Mouse (Mus musculus) midbrain, embryonic 12.5 days (tissue): ENCODE results near the gene Serpinf2. TPM values are rescaled to one million over a fixed set of nuclear protein-coding genes. Genes with fewer than 3 reads are reported as not detected.
"Not testable (repeated sequence)": the region's sequence is repeated elsewhere in the genome, so short reads cannot be mapped to it uniquely, and the experiment has no call there.

Source experiments
- ATAC-seq: fragments of 200-750 bp; cut with Nextera tagmentation; 2 replicates; pipeline ENCODE4 v1.8.0; 2017; ENCODE audit warnings: low read depth, moderate TSS enrichment, moderate library complexity; ENCODE audit not compliant: low FRiP score
- H3K27ac ChIP-seq: fragments of 300-500 bp; sonication (generic); replicated peaks from 2 replicates; pipeline ENCODE4 v1.5.1; 2016; ENCODE audit warnings: mild to moderate bottlenecking
- H3K27me3 ChIP-seq: fragments of 300-500 bp; sonication (generic); 2 replicates; pipeline ENCODE4 v1.6.1; 2016; ENCODE audit warnings: mild to moderate bottlenecking
- H3K36me3 ChIP-seq: fragments of 300-500 bp; sonication (generic); 2 replicates; pipeline ENCODE4 v1.6.1; 2016
- H3K4me1 ChIP-seq: fragments of 300-500 bp; sonication (generic); 2 replicates; pipeline ENCODE4 v1.6.1; 2016
- H3K4me2 ChIP-seq: fragments of 300-500 bp; sonication (generic); replicated peaks from 2 replicates; pipeline ENCODE4 v1.6.1; 2016; ENCODE audit warnings: mild to moderate bottlenecking, moderate library complexity
- H3K4me3 ChIP-seq: fragments of 300-500 bp; sonication (generic); 2 replicates; pipeline ENCODE4 v1.5.1; 2016; ENCODE audit warnings: mild to moderate bottlenecking
- H3K9ac ChIP-seq: fragments of 300-500 bp; sonication (generic); replicated peaks from 2 replicates; pipeline ENCODE4 v1.6.1; 2016; ENCODE audit warnings: mild to moderate bottlenecking, moderate library complexity
- H3K9me3 ChIP-seq: fragments of 300-500 bp; sonication (generic); 2 replicates; pipeline ENCODE4 v1.6.1; 2016; ENCODE audit warnings: mild to moderate bottlenecking
- WGBS: fragments of 180-500 bp; shearing (Covaris S2); methylation state at CpG from one replicate; pipeline ENCODE4 v1.1.7; 2016; 5-methylcytosine and 5-hydroxymethylcytosine counted together
- microRNA counts: library from miRNA; unstranded; fragments of <30 nt; microRNA quantifications from one replicate; lab custom pipeline; 2017
- microRNA-seq: library from miRNA; unstranded; fragments of <30 nt; microRNA quantifications from one replicate; pipeline ENCODE4, GENCODE M21; 2017
- polyA plus RNA-seq: library from polyadenylated mRNA; unstranded; fragments of >200 nt; fragmentation: Nextera tagmentation; extraction: Ambion mirVana; gene quantifications from 2 replicates; pipeline ENCODE4 v1.2.1, GENCODE M21; 2016

The Serpinf2 gene
- polyA plus RNA-seq, 1 experiment from 2014 or later: not detected

- no peak overlapping the region for H3K9ac ChIP-seq
Measured at GRCm38 (mm10) chr11:75403301-75404052, 35.9 kb downstream of the Serpinf2 start.

DNA sequence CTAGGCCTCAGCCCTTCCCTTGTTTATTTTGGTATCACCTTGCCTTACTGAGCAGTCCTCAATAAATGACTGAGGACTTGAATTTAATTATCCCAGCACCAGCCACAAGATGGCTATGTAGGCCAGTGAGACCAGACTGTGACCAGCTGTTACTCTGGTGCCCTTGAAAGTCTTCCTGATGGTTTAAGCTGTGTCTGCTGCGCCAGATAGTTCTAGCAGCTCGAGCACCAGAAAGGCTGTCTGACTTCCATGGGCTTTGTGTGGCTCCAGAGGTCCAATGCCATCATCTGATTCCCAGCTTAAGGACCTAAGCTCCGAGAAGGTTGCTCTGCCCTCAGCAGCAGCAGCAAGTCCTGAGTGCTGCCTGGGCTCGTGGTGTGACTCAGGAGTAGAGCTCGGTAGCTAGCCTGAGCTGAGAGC is 37.1 kb downstream of the Serpinf2 start:
- Histone ChIP-seq H3K4me1 (no peaks in the 10 kb centered on the region), H3K27me3 (no peaks in the 10 kb centered on the region), H3K9ac (no peak overlapping the region), H3K36me3 (no peaks in the 10 kb centered on the region), H3K4me3 (no peak overlapping the region), H3K27ac (no peak overlapping the region), H3K4me2 (no peak overlapping the region), H3K9me3 (no peaks in the 10 kb centered on the region)
- WGBS: 60% methylated on average over 5 of the region's 5 CpGs
- no peak for ATAC-seq

More at GRCm38 (mm10) chr11:75403301-75404052, 35.9 kb downstream of the Serpinf2 start:
- H3K9me3 ChIP-seq: no peaks in the 10 kb centered on the region
- no peaks in the 10 kb centered on the region for H3K36me3 ChIP-seq
- H3K27me3 ChIP-seq: no peaks in the 10 kb centered on the region
- WGBS: 70% methylated on average over 6 of the region's 6 CpGs
- H3K4me1 ChIP-seq: no peaks in the 10 kb centered on the region
- no peak overlapping the region for H3K4me2 ChIP-seq
- H3K4me3 ChIP-seq: no peak overlapping the region
- no peak for ATAC-seq
- no peak overlapping the region for H3K27ac ChIP-seq

DNA sequence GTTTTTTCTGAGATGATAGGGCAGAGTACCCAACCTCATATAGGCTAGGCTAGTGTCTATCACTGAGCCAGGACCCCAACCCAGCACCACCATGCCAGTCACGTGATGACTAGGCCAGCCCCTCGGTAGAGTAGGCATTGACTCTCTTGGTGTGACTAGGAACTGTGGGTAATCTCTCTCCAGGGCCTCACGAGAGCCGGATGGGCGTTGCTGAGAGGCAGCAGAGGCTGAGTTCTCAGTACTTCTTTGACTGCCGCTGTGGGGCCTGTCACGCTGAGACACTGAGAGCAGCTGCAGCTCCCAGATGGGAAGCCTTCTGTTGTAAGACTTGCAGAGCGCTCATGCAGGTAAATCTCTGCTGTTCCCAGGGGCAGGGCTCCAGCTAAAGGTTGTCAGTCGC is 39.3 kb downstream of the Serpinf2 start:
- ATAC-seq: no peak
- Histone ChIP-seq H3K36me3 (no peaks in the 10 kb centered on the region), H3K4me2 (no peak overlapping the region), H3K27me3 (no peaks in the 10 kb centered on the region), H3K9ac (no peak overlapping the region), H3K9me3 (no peaks in the 10 kb centered on the region), H3K4me3 (no peak overlapping the region), H3K4me1 (no peaks in the 10 kb centered on the region), H3K27ac (no peak overlapping the region)
- 58% methylated on average over 9 of the region's 9 CpGs for WGBS

GRCm38 (mm10) chr11:75399411-75399841 is 40.0 kb downstream of the Serpinf2 start:
- H3K4me2 ChIP-seq: no peak overlapping the region
- H3K4me1 ChIP-seq: no peaks in the 10 kb centered on the region
- no peak overlapping the region for H3K27ac ChIP-seq
- H3K27me3 ChIP-seq: no peaks in the 10 kb centered on the region
- no peak overlapping the region for H3K9ac ChIP-seq
- WGBS: 88% methylated on average over 11 of the region's 11 CpGs
- H3K36me3 ChIP-seq: no peaks in the 10 kb centered on the region
- H3K4me3 ChIP-seq: no peak overlapping the region
- ATAC-seq: no peak
- H3K9me3 ChIP-seq: no peaks in the 10 kb centered on the region

- Histone ChIP-seq H3K27me3 (no peaks in the 10 kb centered on the region), H3K9me3 (no peaks in the 10 kb centered on the region), H3K9ac (no peak overlapping the region), H3K4me1 (no peaks in the 10 kb centered on the region), H3K27ac (no peak overlapping the region), H3K4me2 (no peak overlapping the region), H3K4me3 (no peak overlapping the region), H3K36me3 (no peaks in the 10 kb centered on the region)
- 85% methylated on average over 7 of the region's 7 CpGs for WGBS
- no peak for ATAC-seq
Measured at GRCm38 (mm10) chr11:75397452-75397851, 41.9 kb downstream of the Serpinf2 start.

DNA sequence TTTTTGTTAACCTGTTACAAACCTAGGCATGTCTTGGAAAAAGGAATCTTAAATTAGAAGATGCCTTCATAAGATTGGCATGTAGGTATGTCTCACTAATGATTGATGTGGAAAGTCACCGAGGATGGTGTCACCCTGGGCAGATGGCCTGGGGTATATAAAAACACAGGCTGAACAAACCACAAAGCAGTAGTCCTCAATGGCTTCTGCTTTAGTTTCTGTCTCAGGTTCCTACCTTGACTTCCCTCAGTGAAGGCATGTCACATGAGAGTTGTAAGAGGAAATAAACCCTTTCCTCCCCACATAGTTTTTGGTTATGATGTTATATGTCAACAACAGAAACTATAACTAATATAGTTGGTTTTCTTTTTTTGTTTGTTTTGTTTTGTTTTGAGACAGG is 43.8 kb downstream of the Serpinf2 start:
- H3K36me3 ChIP-seq: no peaks in the 10 kb centered on the region
- no peaks in the 10 kb centered on the region for H3K27me3 ChIP-seq
- ATAC-seq: no peak
- WGBS: 90% methylated on average over 1 of the region's 1 CpGs
- no peaks in the 10 kb centered on the region for H3K4me1 ChIP-seq
- no peak overlapping the region for H3K4me3 ChIP-seq
- H3K27ac ChIP-seq: no peak overlapping the region
- no peak overlapping the region for H3K4me2 ChIP-seq
- H3K9ac ChIP-seq: no peak overlapping the region
- no peaks in the 10 kb centered on the region for H3K9me3 ChIP-seq

- H3K27ac ChIP-seq, H3K27me3 ChIP-seq, H3K4me2 ChIP-seq, H3K9ac ChIP-seq, H3K9me3 ChIP-seq, ATAC-seq, H3K4me1 ChIP-seq, H3K4me3 ChIP-seq, H3K36me3 ChIP-seq: not testable (repeated sequence)
- WGBS: 54% methylated on average over 3 of the region's 3 CpGs
Measured at GRCm38 (mm10) chr11:75383529-75383928, 55.9 kb downstream of the Serpinf2 start.

MicroRNAs encoded within 50 kb of the gene (microRNA counts, 519-probe panel; counts per million panel counts)
- 7,062 counts per million, percentile 79 among the panel's probes with 10 or more counts for microRNA mmu-miR-22 (lab: Ali Mortazavi, UCI)

Small RNA genes lying within 50 kb of the gene (microRNA-seq; reads per million reads assigned to microRNA genes)
- gene Mir22: 3,757 reads per million, percentile 88 among the genes with 10 or more reads in this experiment

Other genes starting within 250 kb of the Serpinf2 start
- 15.8 and 17.6 TPM in 2 replicates for gene Dph1, start 248.3 kb downstream of the Serpinf2 start, polyA plus RNA-seq
- 9.3 and 10.2 TPM in 2 replicates for gene Rtn4rl1, start 245.8 kb downstream of the Serpinf2 start, polyA plus RNA-seq
- gene Rpa1, start 91.3 kb downstream of the Serpinf2 start, polyA plus RNA-seq: 107 and 110 TPM in 2 replicates
- 16.3 and 16.6 TPM in 2 replicates for gene Smyd4, start 91.2 kb downstream of the Serpinf2 start, polyA plus RNA-seq
- 45.8 and 73.3 TPM in 2 replicates for gene Serpinf1, start 16.9 kb downstream of the Serpinf2 start, polyA plus RNA-seq
- gene Wdr81, start 15.1 kb upstream of the Serpinf2 start, polyA plus RNA-seq: 8.6 and 9.4 TPM in 2 replicates
- 5.9 and 9.1 TPM in 2 replicates for gene Tlcd2, start 22.1 kb upstream of the Serpinf2 start, polyA plus RNA-seq
- 78.5 and 81.6 TPM in 2 replicates for gene Prpf8, start 47.2 kb upstream of the Serpinf2 start, polyA plus RNA-seq
- 0.30 and 0.66 TPM in 2 replicates for gene Rilp, start 70.5 kb upstream of the Serpinf2 start, polyA plus RNA-seq
- gene Scarf1, start 73.9 kb upstream of the Serpinf2 start, polyA plus RNA-seq: 4.7 TPM in 2 replicates
- gene Slc43a2, start 92.1 kb upstream of the Serpinf2 start, polyA plus RNA-seq: 12.7 and 15.4 TPM in 2 replicates
- 107 and 114 TPM in 2 replicates for gene Pitpna, start 148.5 kb upstream of the Serpinf2 start, polyA plus RNA-seq
- gene Inpp5k, start 191.4 kb upstream of the Serpinf2 start, polyA plus RNA-seq: 27.2 and 28.4 TPM in 2 replicates
- 15.5 and 16.4 TPM in 2 replicates for gene Myo1c, start 210.9 kb upstream of the Serpinf2 start, polyA plus RNA-seq
- gene Crk, start 239.7 kb upstream of the Serpinf2 start, polyA plus RNA-seq: 140 and 142 TPM in 2 replicates